Mouse (Mus musculus) spleen, adult 2 months (tissue): ENCODE results near the gene Otud7b. TPM values are rescaled to one million over a fixed set of nuclear protein-coding genes. Genes with fewer than 3 reads are reported as not detected.

ENCODE experiments used
- DNase-seq, 2 experiments: peaks; one replicate each; pipeline versions ENCODE4 v3.0.0 to v3.0.0-alpha.2; 2012 to 2021; ENCODE audit warnings: low spot score in 2 of 2, low read depth in 1 of 2
- H3K27ac ChIP-seq: fragments of 200-500 bp; 2 replicates; pipeline ENCODE4 v1.5.1; 2012; ENCODE audit warnings: low read length, inconsistent platforms; ENCODE audit not compliant: insufficient read depth
- H3K27me3 ChIP-seq: fragments of 200-500 bp; 2 replicates; pipeline ENCODE4 v1.6.1; 2012; ENCODE audit warnings: mild to moderate bottlenecking, moderate library complexity, low read length, inconsistent platforms; ENCODE audit not compliant: control insufficient read depth, insufficient read depth
- H3K36me3 ChIP-seq: fragments of 200-500 bp; 2 replicates; pipeline ENCODE4 v1.6.1; 2012; ENCODE audit warnings: mild to moderate bottlenecking, low read length, inconsistent platforms; ENCODE audit not compliant: control insufficient read depth, insufficient read depth
- H3K4me1 ChIP-seq: fragments of 200-500 bp; 2 replicates; pipeline ENCODE4 v1.6.1; 2011; ENCODE audit warnings: inconsistent platforms; ENCODE audit not compliant: control insufficient read depth, insufficient read depth, insufficient read length
- H3K4me3 ChIP-seq: fragments of 200-500 bp; 2 replicates; pipeline ENCODE4 v1.5.1; 2011; ENCODE audit warnings: mild to moderate bottlenecking, inconsistent platforms; ENCODE audit not compliant: insufficient read depth, insufficient read length; ENCODE audit errors: extremely low read depth
- CTCF ChIP-seq: fragments of 200-500 bp; IDR thresholded peaks from 2 replicates; pipeline ENCODE4 v1.5.1; 2011; ENCODE audit warnings: mild to moderate bottlenecking, inconsistent platforms; ENCODE audit not compliant: insufficient read depth, insufficient read length, insufficient replicate concordance; ENCODE audit errors: extremely low read depth
- POLR2A ChIP-seq: fragments of 200-500 bp; IDR thresholded peaks from 2 replicates; pipeline ENCODE4 v1.6.1; 2011; ENCODE audit warnings: low read depth, low read length, inconsistent platforms
- WGBS: fragments of 180-500 bp; shearing (Covaris S2); methylation state at CpG from one replicate; pipeline ENCODE4 v1.1.7; 2018; 5-methylcytosine and 5-hydroxymethylcytosine counted together
- polyA plus RNA-seq: library from polyadenylated mRNA; depleted of rRNA; stranded (reverse); fragments of >200 nt; gene quantifications from 2 replicates; pipeline ENCODE4 v1.2.3, GENCODE M21; 2012

Otud7b gene
- polyA plus RNA-seq, 1 experiment: 11.1 TPM

GRCm38 (mm10) chr3:96155501-96155900, 51.2 kb downstream of the Otud7b start:
- H3K27ac ChIP-seq: no peak overlapping the region
- no peak overlapping the region for H3K4me3 ChIP-seq
- no peak for TF ChIP-seq POLR2A
- no peak for TF ChIP-seq CTCF
- H3K4me1 ChIP-seq: peaks cover 3% of the 10 kb centered on the region; the same call in 1 of the 2 replicates
- WGBS: 89% methylated on average over 8 of the region's 8 CpGs
- H3K36me3 ChIP-seq: peaks cover 35% of the 10 kb centered on the region
- H3K27me3 ChIP-seq: 0 out of 2 replicates have a peak, but pooled peaks cover 2% of the 10 kb centered on the region
- DNase-seq: no peak

- peaks cover 8% of the 10 kb centered on the region; the same call in 1 of the 2 replicates for H3K4me1 ChIP-seq
- no peak overlapping the region for H3K4me3 ChIP-seq
- DNase-seq: no peak
- 72% methylated on average over 4 of the region's 4 CpGs for WGBS
- peaks cover 6% of the 10 kb centered on the region; the same call in 1 of the 2 replicates for H3K27me3 ChIP-seq
- H3K36me3 ChIP-seq: peaks cover 10% of the 10 kb centered on the region
- TF ChIP-seq POLR2A (no peak), CTCF (no peak)
- no peak overlapping the region for H3K27ac ChIP-seq
Observed at GRCm38 (mm10) chr3:96159820-96160219, 55.5 kb downstream of the Otud7b start.

- 57% methylated on average over 4 of the region's 4 CpGs for WGBS
- Histone ChIP-seq H3K27me3 (peaks cover 6% of the 10 kb centered on the region; the same call in 1 of the 2 replicates), H3K4me3 (no peak overlapping the region), H3K4me1 (peaks cover 8% of the 10 kb centered on the region; the same call in 1 of the 2 replicates), H3K27ac (no peak overlapping the region), H3K36me3 (peaks cover 5% of the 10 kb centered on the region)
- DNase-seq: no peak
- TF ChIP-seq POLR2A (no peak), CTCF (no peak)
Observed at GRCm38 (mm10) chr3:96160222-96160802, 56.0 kb downstream of the Otud7b start.

GRCm38 (mm10) chr3:96160803-96161516, 56.6 kb downstream of the Otud7b start:
- H3K27ac ChIP-seq: no peak overlapping the region

GRCm38 (mm10) chr3:96161869-96162840, 57.8 kb downstream of the Otud7b start, which contains the start of gene Mtmr11:
Gene Mtmr11, plus strand, starts transcription at chr3:96162004.
- 22% methylated on average over 16 of the region's 16 CpGs for WGBS
- peaks cover 6% of the 10 kb centered on the region; the same call in 1 of the 2 replicates for H3K27me3 ChIP-seq
- peaks cover 8% of the 10 kb centered on the region; the same call in 1 of the 2 replicates for H3K4me1 ChIP-seq
- H3K4me3 ChIP-seq: peak within 1 kb of the TSS; percentile 44; the same call in 1 of the 2 replicates
- H3K27ac ChIP-seq: no peak within 1 kb of the TSS
- TF ChIP-seq POLR2A (no peak), CTCF (no peak)
- no peak for DNase-seq
- H3K36me3 ChIP-seq: no peaks in the 10 kb centered on the region

More at GRCm38 (mm10) chr3:96160803-96161516, 56.6 kb downstream of the Otud7b start:
- Histone ChIP-seq H3K4me3 (peak overlapping the region; percentile 44; the same call in 1 of the 2 replicates), H3K4me1 (peaks cover 8% of the 10 kb centered on the region; the same call in 1 of the 2 replicates), H3K27me3 (peaks cover 6% of the 10 kb centered on the region; the same call in 1 of the 2 replicates), H3K36me3 (no peaks in the 10 kb centered on the region)
- WGBS: 8% methylated on average over 12 of the region's 12 CpGs
- TF ChIP-seq POLR2A (no peak), CTCF (no peak)
- no peak for DNase-seq

- no peak for TF ChIP-seq CTCF
- TF ChIP-seq POLR2A: no peak
Observed at GRCm38 (mm10) chr3:96163040-96163439, 58.7 kb downstream of the Otud7b start.

More at GRCm38 (mm10) chr3:96163040-96163439, 58.7 kb downstream of the Otud7b start:
- no peak overlapping the region for H3K4me3 ChIP-seq
- DNase-seq: no peak
- WGBS: 92% methylated on average over 6 of the region's 6 CpGs
- peaks cover 8% of the 10 kb centered on the region; the same call in 1 of the 2 replicates for H3K4me1 ChIP-seq
- peaks cover 6% of the 10 kb centered on the region; the same call in 1 of the 2 replicates for H3K27me3 ChIP-seq
- no peaks in the 10 kb centered on the region for H3K36me3 ChIP-seq
- H3K27ac ChIP-seq: no peak overlapping the region
